Mouse (Mus musculus): Measurements from ENCODE around the gene Bhlha15. TPM values are rescaled to one million over a fixed set of nuclear protein-coding genes. Genes with fewer than 3 reads are reported as not detected.

The Bhlha15 gene
- polyA plus RNA-seq, 1 experiment from 2014 or later: 0.54 TPM

GRCm38 (mm10) chr5:144221305-144221704 lies 31.2 kb downstream of the Bhlha15 start:
- Histone ChIP-seq H3K9ac (ENCODE audit: low read depth, low read length) (no peak overlapping the region), H3K9me3 (replicated peaks; ENCODE audit: low read length) (no peaks in the 10 kb centered on the region), H3K4me1 (replicated peaks; ENCODE audit: insufficient read depth, low read length) (peaks cover 15% of the 10 kb centered on the region), H3K4me2 (ENCODE audit: low read length) (peak overlapping the region; percentile 89; the same call in 1 of the 2 replicates), H3K36me3 (ENCODE audit: insufficient read depth, low read length) (no peaks in the 10 kb centered on the region), H3K27ac (no peak overlapping the region), H3K27me3 (ENCODE audit: insufficient read depth, low read length) (no peaks in the 10 kb centered on the region), H3K4me3 (replicated peaks; ENCODE audit: low read depth, low read length) (no peak overlapping the region)
- WGBS: 52% methylated on average over 4 of the region's 4 CpGs
- no peak for ATAC-seq (replicated peaks; ENCODE audit: low FRiP score, low read depth)
- DNase-seq (ENCODE audit: low spot score): no peak
- no peak for TF ChIP-seq CTCF (IDR thresholded peaks at IDR 0.05; ENCODE audit: low read depth)

GRCm38 (mm10) chr5:144222811-144223502 lies 32.9 kb downstream of the Bhlha15 start:
- Histone ChIP-seq H3K36me3 (ENCODE audit: insufficient read depth, low read length) (no peaks in the 10 kb centered on the region), H3K27ac (peak overlapping the region; percentile 80), H3K27me3 (ENCODE audit: insufficient read depth, low read length) (no peaks in the 10 kb centered on the region), H3K9me3 (replicated peaks; ENCODE audit: low read length) (no peaks in the 10 kb centered on the region), H3K4me3 (replicated peaks; ENCODE audit: low read depth, low read length) (peak overlapping the region; percentile 65), H3K9ac (ENCODE audit: low read depth, low read length) (peak overlapping the region; percentile 68), H3K4me2 (ENCODE audit: low read length) (peak overlapping the region; percentile 89), H3K4me1 (replicated peaks; ENCODE audit: insufficient read depth, low read length) (peaks cover 15% of the 10 kb centered on the region)
- 1% methylated on average over 25 of the region's 25 CpGs for WGBS
- ATAC-seq (replicated peaks; ENCODE audit: low FRiP score, low read depth) (no peak; the same call in 1 of the 2 replicates), DNase-seq (ENCODE audit: low spot score) (peak; percentile 51)
- no peak for TF ChIP-seq CTCF (IDR thresholded peaks at IDR 0.05; ENCODE audit: low read depth)

- peak; percentile 98 for DNase-seq (ENCODE audit: low spot score)
Observed at GRCm38 (mm10) chr5:144223503-144223862, 33.4 kb downstream of the Bhlha15 start, which contains the start of gene Tecpr1. TSS of gene Tecpr1 (minus strand) at chr5:144223615.

GRCm38 (mm10) chr5:144223899-144224816 lies 34.1 kb downstream of the Bhlha15 start:
- DNase-seq (ENCODE audit: low spot score) (no peak), ATAC-seq (replicated peaks; ENCODE audit: low FRiP score, low read depth) (no peak)
- Histone ChIP-seq H3K9me3 (replicated peaks; ENCODE audit: low read length) (no peaks in the 10 kb centered on the region), H3K9ac (ENCODE audit: low read depth, low read length) (peak overlapping the region; percentile 68), H3K27me3 (ENCODE audit: insufficient read depth, low read length) (no peaks in the 10 kb centered on the region), H3K4me1 (replicated peaks; ENCODE audit: insufficient read depth, low read length) (peaks cover 15% of the 10 kb centered on the region), H3K36me3 (ENCODE audit: insufficient read depth, low read length) (no peaks in the 10 kb centered on the region), H3K4me2 (ENCODE audit: low read length) (peak overlapping the region; percentile 89), H3K4me3 (replicated peaks; ENCODE audit: low read depth, low read length) (peak overlapping the region; percentile 65), H3K27ac (peak overlapping the region; percentile 80)
- TF ChIP-seq CTCF (IDR thresholded peaks at IDR 0.05; ENCODE audit: low read depth): peak; percentile 19; the same call in 1 of the 2 replicates
- WGBS: 28% methylated on average over 18 of the region's 18 CpGs

More at GRCm38 (mm10) chr5:144223503-144223862, 33.4 kb downstream of the Bhlha15 start, which contains the start of gene Tecpr1:
- Histone ChIP-seq H3K9ac (ENCODE audit: low read depth, low read length) (peak within 1 kb of the TSS; percentile 68), H3K4me1 (replicated peaks; ENCODE audit: insufficient read depth, low read length) (peaks cover 15% of the 10 kb centered on the region), H3K36me3 (ENCODE audit: insufficient read depth, low read length) (no peaks in the 10 kb centered on the region), H3K27me3 (ENCODE audit: insufficient read depth, low read length) (no peaks in the 10 kb centered on the region), H3K4me2 (ENCODE audit: low read length) (peak within 1 kb of the TSS; percentile 89), H3K9me3 (replicated peaks; ENCODE audit: low read length) (no peaks in the 10 kb centered on the region), H3K27ac (peak within 1 kb of the TSS; percentile 80), H3K4me3 (replicated peaks; ENCODE audit: low read depth, low read length) (peak within 1 kb of the TSS; percentile 65)
- WGBS: under 1% methylated on average over 34 of the region's 37 CpGs
- ATAC-seq (replicated peaks; ENCODE audit: low FRiP score, low read depth): peak; percentile 96
- no peak for TF ChIP-seq CTCF (IDR thresholded peaks at IDR 0.05; ENCODE audit: low read depth)

GRCm38 (mm10) chr5:144226220-144226619 lies 36.1 kb downstream of the Bhlha15 start:
- ATAC-seq (replicated peaks; ENCODE audit: low FRiP score, low read depth): no peak
- no peak overlapping the region for H3K4me3 ChIP-seq (replicated peaks; ENCODE audit: low read depth, low read length)
- H3K27me3 ChIP-seq (ENCODE audit: insufficient read depth, low read length): no peaks in the 10 kb centered on the region
- H3K36me3 ChIP-seq (ENCODE audit: insufficient read depth, low read length): no peaks in the 10 kb centered on the region
- WGBS: 36% methylated on average over 11 of the region's 11 CpGs
- H3K4me1 ChIP-seq (replicated peaks; ENCODE audit: insufficient read depth, low read length): peaks cover 15% of the 10 kb centered on the region
- DNase-seq (ENCODE audit: low spot score): no peak
- no peak for TF ChIP-seq CTCF (IDR thresholded peaks at IDR 0.05; ENCODE audit: low read depth)
- no peak overlapping the region for H3K4me2 ChIP-seq (ENCODE audit: low read length)
- no peak overlapping the region for H3K9ac ChIP-seq (ENCODE audit: low read depth, low read length)
- no peaks in the 10 kb centered on the region for H3K9me3 ChIP-seq (replicated peaks; ENCODE audit: low read length)
- H3K27ac ChIP-seq: no peak overlapping the region

GRCm38 (mm10) chr5:144230216-144230615 lies 40.1 kb downstream of the Bhlha15 start:
- ATAC-seq (replicated peaks; ENCODE audit: low FRiP score, low read depth): no peak
- H3K36me3 ChIP-seq (ENCODE audit: insufficient read depth, low read length): no peaks in the 10 kb centered on the region
- H3K4me1 ChIP-seq (replicated peaks; ENCODE audit: insufficient read depth, low read length): no peaks in the 10 kb centered on the region
- no peak overlapping the region for H3K4me2 ChIP-seq (ENCODE audit: low read length)
- H3K4me3 ChIP-seq (replicated peaks; ENCODE audit: low read depth, low read length): no peak overlapping the region
- H3K27me3 ChIP-seq (ENCODE audit: insufficient read depth, low read length): no peaks in the 10 kb centered on the region
- H3K9ac ChIP-seq (ENCODE audit: low read depth, low read length): no peak overlapping the region
- no peaks in the 10 kb centered on the region for H3K9me3 ChIP-seq (replicated peaks; ENCODE audit: low read length)
- no peak for TF ChIP-seq CTCF (IDR thresholded peaks at IDR 0.05; ENCODE audit: low read depth)
- DNase-seq (ENCODE audit: low spot score): no peak
- H3K27ac ChIP-seq: no peak overlapping the region
- WGBS: 87% methylated on average over 7 of the region's 7 CpGs
